Mouse (Mus musculus) ZHBTc4 (cell line): ENCODE results near the gene Cideb.

Experiments used
- DNase-seq: peaks from one replicate; pipeline ENCODE4 v3.0.0-alpha.2; 2011; ENCODE audit warnings: low read depth, low spot score

The Cideb gene

DNA sequence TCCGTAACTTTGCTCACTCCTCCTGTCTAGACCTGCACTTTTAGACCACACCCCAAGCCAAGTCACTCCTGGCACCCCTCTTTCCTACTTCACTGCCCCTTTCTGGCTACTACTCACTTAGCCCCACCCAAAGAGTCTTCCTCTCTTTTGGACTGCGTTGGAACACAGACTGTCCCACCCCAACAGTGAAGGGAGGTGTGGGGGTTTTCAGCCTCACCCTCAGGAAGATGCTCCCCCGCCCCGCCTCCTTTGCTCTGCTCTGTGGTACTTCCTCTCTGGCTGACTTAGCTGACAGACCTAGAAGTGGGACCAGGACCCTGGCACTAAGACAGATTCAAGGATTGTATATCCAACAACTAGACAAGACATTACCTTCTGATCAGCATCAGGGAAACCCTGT lies 7.4 kb upstream of the Cideb start, which contains the start of gene Ltb4r1:
Gene Ltb4r1, plus strand, starts transcription at position 267 of the 400 bp plus-strand sequence.
- DNase-seq: no peak

DNA sequence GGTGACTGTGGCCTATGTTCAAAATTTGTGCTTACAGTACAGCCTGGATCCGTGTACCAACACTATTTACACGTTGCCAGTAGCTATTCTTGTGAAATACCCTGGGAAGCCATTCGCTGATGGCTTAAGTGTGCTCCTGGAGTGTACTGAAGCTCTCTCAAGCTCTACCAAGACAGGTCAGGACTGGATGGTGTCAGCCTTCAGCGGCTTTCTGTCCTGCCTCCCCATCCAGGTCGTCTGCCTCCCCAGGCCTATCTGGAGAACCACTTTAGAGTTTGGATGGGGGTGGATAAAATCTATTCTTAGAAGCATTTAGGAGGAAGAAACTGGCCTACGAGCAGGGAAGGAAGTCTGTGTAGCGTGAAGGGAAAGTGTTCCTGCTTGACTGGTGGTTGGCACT lies 4.9 kb upstream of the Cideb start:
- no peak for DNase-seq

DNA sequence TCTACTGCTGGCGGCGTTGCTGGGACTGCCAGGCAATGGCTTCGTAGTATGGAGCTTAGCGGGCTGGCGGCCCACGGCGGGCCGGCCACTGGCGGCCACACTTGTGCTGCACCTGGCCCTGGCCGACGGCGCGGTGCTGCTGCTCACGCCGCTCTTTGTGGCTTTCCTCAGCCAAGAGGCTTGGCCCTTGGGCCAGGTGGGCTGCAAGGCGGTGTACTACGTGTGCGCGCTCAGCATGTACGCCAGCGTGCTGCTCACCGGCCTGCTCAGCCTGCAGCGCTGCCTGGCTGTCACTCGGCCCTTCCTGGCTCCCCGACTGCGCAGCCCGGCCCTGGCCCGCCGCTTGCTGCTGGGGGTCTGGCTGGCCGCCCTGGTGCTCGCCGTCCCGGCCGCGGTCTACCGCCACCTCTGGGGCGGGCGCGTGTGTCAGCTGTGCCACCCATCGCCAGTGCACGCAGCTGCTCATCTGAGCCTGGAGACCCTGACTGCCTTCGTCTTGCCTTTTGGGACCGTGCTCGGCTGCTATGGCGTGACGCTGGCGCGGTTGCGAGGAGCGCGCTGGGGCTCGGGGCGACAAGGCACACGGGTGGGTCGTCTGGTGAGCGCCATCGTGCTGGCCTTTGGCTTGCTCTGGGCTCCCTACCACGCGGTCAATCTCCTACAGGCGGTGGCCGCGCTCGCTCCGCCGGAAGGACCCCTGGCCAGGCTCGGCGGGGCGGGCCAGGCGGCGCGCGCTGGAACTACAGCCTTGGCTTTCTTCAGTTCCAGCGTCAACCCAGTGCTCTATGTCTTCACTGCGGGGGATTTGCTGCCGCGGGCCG lies 4.0 kb upstream of the Cideb start:
- peak; percentile 74 for DNase-seq

GRCm38 (mm10) chr14:55761163-55761562 lies 2.9 kb upstream of the Cideb start, which contains the start of gene Ltb4r2:
Gene Ltb4r2 (plus strand): TSS chr14:55761428.
- DNase-seq: no peak

- peak; percentile 89 for DNase-seq
These were observed 1.9 kb upstream of the Cideb start for GRCm38 (mm10) chr14:55760156-55760555.

DNA sequence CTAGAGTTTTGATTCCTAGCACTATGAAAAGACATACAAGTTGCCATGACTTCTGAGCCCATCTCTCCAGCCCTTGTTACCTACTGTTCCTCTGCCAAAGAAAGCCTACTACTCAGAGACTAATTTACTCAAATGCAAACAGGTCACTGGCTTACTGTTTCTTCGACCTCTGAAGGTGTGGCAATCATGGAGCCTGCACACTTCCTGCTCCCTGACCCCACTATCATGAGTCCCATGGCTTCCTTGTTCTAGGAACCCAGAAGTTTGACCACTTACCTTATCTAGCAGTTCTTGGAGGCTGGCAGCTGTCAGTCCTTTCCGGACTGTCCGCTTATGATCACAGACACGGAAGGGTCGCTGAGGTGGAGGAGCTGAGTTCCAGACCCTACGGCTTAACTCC lies 692 bp downstream of the Cideb start:
- DNase-seq: no peak

GRCm38 (mm10) chr14:55747051-55747847 lies 11.0 kb downstream of the Cideb start:
- no peak for DNase-seq

- DNase-seq: no peak
These were observed 12.4 kb downstream of the Cideb start for GRCm38 (mm10) chr14:55745861-55746237.

- DNase-seq: peak; percentile 95
These were observed 12.9 kb downstream of the Cideb start, which contains the start of the genes Dhrs1 and Nop9 for GRCm38 (mm10) chr14:55745180-55745860. Gene Dhrs1 (minus strand): TSS chr14:55745690. Gene Nop9 (plus strand): TSS chr14:55745693.

DNA sequence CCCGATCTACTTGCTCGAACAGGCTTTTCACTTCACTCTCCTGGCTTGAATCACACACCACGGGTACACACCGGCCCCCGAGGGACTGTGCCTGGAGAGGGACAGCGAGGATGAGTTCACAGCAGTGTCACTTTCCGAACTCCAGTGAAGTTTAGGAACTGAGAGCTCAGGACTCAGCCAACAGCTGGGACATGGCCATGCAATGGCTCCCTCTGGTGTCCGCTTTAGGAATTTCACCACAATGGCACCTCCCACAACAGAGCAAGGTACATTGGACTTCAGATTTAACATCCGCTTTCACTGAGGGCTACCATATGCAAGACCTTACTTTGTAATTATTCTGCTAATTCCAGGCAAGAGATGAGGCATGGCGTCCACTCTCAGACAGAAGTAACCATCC lies 14.5 kb downstream of the Cideb start:
- DNase-seq: peak; percentile 89

DNA sequence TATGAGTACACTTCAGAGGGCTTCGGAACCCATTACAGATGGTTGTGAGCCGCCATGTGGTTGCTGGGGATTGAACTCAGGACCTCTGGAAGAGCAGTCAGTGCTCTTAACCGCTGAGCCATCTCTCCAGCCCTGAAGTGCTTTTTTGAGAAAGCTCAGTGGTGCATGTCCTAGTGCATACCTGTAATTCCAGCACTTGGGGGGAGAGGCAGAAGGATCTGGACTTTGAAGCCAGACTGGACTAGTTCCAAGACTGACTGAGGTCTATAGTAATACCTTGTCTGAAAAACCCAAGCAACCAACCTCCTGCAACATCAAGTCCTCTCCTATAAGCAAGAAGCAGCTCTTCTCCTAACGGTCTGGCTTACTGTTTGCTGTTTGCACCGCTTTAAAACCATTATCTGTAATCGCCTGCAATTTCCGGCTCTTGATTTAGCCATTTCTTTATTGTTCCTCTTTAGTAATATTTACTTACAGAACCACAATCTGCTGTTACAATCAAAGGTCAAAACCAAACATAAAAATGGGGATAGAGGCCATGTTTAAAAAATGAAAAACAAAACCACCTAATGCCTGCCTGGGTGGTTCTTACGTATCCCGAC lies 21.1 kb downstream of the Cideb start:
- DNase-seq: no peak

- DNase-seq: no peak
These were observed 22.5 kb downstream of the Cideb start for GRCm38 (mm10) chr14:55735758-55736157.

DNA sequence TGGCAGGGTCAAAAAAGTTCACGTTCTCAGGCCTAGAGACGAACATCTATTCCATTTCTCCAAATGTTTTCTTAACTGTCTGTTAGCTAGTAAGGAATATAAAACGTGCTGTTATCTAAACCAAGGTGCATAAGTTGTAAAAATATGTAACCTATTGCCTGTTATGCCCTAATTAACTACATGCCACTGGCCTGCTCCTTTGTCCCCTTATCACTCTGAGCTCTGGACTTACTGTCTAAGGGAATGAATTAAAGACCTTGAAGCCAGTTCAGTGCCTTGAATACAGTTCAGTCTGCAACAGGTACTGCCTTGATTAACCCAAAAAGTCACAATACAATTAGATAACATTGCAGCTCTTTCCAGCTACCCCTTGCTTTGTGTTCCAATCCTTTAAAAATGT lies 22.9 kb downstream of the Cideb start:
- DNase-seq: no peak

GRCm38 (mm10) chr14:55734869-55735268 lies 23.4 kb downstream of the Cideb start:
- DNase-seq: no peak

DNA sequence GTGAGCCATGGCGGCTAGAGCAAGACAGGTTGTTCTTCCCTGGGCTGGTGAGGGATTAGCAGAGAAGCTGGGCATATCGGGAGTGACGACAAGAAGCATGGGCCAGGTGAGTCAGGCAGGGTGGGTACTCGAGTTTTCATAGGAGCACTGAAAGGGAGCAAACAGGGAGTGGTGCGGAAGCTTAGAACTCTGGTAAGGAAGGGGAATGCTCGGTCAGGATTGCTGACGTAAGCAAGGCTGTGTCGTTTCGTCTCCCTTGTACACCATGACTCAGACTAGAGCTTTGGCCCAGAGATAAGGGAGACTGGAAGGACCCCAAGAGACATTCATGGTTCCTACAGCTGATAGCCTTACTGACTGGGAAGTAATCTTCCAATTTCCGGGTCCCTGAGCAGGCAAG lies 24.4 kb downstream of the Cideb start:
- no peak for DNase-seq

- no peak for DNase-seq
These were observed 27.7 kb downstream of the Cideb start for GRCm38 (mm10) chr14:55730531-55731032.

DNA sequence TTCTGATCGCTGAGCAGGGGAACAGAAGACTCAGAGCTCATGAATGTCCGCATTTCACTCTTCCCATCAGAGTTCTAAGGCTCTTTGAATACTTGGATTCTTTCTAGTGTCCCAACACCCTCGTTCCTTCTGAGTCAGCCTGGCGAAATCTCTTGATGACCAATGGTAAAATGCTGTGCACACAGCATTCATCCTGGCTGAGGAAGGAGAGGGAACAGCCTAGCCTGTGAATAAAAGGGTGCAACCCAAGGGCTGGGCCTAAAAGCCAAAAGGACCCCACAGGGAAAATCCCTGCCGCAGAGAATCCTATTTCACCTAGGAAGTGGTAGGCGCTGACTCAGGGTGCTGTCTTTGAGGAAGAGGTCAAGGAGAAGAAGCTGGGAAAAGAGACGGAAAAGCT lies 28.1 kb downstream of the Cideb start:
- DNase-seq: no peak

DNA sequence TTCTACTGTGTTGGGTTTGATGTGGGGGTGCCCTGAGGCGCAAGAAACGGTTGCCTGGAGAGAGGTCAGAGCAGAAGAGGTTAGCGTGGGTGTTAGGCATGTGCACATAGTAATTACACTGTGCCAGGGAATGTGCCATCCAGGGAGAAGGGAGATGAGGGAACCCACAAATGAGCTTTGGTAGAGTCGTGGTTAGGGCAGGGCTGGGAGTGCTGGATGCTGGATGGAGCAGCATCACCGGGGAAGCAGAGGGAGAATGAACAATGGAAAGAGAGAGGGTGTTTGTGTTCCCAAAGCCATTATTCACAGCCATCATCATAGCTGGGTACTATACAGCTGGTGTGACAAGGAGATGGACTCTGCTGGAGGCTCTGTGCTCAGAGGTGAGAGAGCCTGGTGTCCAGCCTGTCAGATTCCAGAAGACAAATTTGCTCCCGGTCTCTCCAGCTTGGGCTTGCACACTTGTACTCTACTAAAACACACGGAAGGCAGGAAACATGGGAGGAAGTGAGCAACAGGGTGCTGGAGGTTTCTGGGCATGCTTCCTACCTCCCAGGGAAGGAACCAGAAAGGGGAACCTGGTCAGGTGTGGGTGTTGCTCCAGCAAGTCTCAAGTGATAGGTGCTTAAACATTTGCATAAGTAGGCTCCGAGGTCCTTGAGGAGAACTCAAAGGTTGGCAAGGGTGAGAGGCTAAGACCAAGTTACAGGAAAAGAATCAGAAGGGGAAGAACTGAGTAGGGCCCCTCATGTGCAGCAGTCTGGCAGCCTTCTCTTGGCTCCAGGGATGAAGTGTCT lies 30.2 kb downstream of the Cideb start:
- DNase-seq: no peak

DNA sequence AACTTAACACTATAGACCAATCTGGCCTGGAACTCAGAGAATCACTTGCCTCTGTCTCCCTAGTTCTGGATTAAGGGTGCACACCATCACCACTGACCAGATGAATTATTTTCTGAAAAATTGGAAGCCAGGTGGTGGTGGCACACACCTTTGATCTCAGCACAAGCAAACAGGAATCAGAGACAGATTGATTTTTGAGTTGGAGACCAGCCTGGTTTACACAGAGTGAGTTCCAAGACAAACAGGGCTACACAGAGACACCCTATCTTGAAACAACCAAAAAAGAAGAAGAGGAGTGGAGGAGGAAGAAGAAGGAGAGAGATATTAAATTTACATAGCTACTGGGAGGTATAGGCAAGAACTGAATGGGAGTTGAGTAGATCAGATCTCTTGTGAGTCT lies 32.0 kb downstream of the Cideb start:
- DNase-seq: no peak

GRCm38 (mm10) chr14:55724411-55724871 lies 33.8 kb downstream of the Cideb start:
- DNase-seq: no peak
